Mouse (Mus musculus) myocyte (in vitro differentiated cells): ENCODE results near the gene Ndc1. TPM values are rescaled to one million over a fixed set of nuclear protein-coding genes. Genes with fewer than 3 reads are reported as not detected.

ENCODE experiments used
- H3K27me3 ChIP-seq: one replicate; pipeline ENCODE4 v1.6.1; 2011; ENCODE audit not compliant: control insufficient read depth, insufficient read depth, insufficient read length
- H3K36me3 ChIP-seq: one replicate; pipeline ENCODE4 v1.6.1; 2011; ENCODE audit not compliant: control insufficient read depth, insufficient read depth
- H3K4me2 ChIP-seq: one replicate; pipeline ENCODE4 v1.6.1; 2011; ENCODE audit warnings: low read depth, control low read depth
- H3K4me3 ChIP-seq: one replicate; pipeline ENCODE4 v1.5.1; 2011; ENCODE audit warnings: mild to moderate bottlenecking, control low read depth, moderate library complexity
- H3K79me2 ChIP-seq: one replicate; pipeline ENCODE4 v1.6.1; 2011; ENCODE audit not compliant: control insufficient read depth, insufficient read depth
- H3ac ChIP-seq: one replicate; pipeline ENCODE4 v1.6.1; 2011; ENCODE audit not compliant: control insufficient read depth, insufficient read length
- CEBPB ChIP-seq: IDR thresholded peaks from 2 replicates; pipeline ENCODE4 v1.6.1; 2011; ENCODE audit warnings: mild to moderate bottlenecking, moderate library complexity; ENCODE audit not compliant: poor library complexity, insufficient read depth, severe bottlenecking
- E2F4 ChIP-seq: IDR thresholded peaks from one replicate; pipeline ENCODE4 v1.6.1; 2011; ENCODE audit warnings: mild to moderate bottlenecking, control low read depth, moderate library complexity; ENCODE audit not compliant: insufficient read depth
- MAX ChIP-seq: IDR thresholded peaks from one replicate; pipeline ENCODE4 v1.6.1; 2011; ENCODE audit warnings: low read depth, mild to moderate bottlenecking, control low read depth
- MYOD1 ChIP-seq, 3 experiments: IDR thresholded peaks; one replicate each; pipeline ENCODE4 v1.6.1; 2011; ENCODE audit warnings: control low read depth in 2 of 3, low read depth in 2 of 3, mild to moderate bottlenecking in 2 of 3, moderate library complexity in 1 of 3; ENCODE audit not compliant: insufficient read length in 2 of 3, control insufficient read depth in 1 of 3
- MYOG ChIP-seq, 3 experiments: IDR thresholded peaks; one replicate each; pipeline ENCODE4 v1.6.1; 2011; ENCODE audit warnings: control low read depth in 2 of 3, low read depth in 2 of 3, mild to moderate bottlenecking in 2 of 3; ENCODE audit not compliant: insufficient read length in 2 of 3, control insufficient read depth in 1 of 3, insufficient read depth in 1 of 3
- POLR2A ChIP-seq: IDR thresholded peaks from one replicate; pipeline ENCODE4 v1.6.1; 2011; ENCODE audit warnings: low read depth, mild to moderate bottlenecking, control low read depth, moderate library complexity; ENCODE audit not compliant: insufficient read length
- POLR2AphosphoS2 ChIP-seq: IDR thresholded peaks from one replicate; pipeline ENCODE4 v1.6.1; 2011; ENCODE audit warnings: low read depth, control low read depth; ENCODE audit not compliant: insufficient read length
- REST ChIP-seq: IDR thresholded peaks from one replicate; pipeline ENCODE4 v1.6.1; 2011; ENCODE audit warnings: mild to moderate bottlenecking, control low read depth, moderate library complexity; ENCODE audit not compliant: insufficient read depth, insufficient read length
- SRF ChIP-seq: IDR thresholded peaks from one replicate; pipeline ENCODE4 v1.6.1; 2011; ENCODE audit warnings: low read depth; ENCODE audit not compliant: control insufficient read depth, insufficient read length
- TCF12 ChIP-seq: IDR thresholded peaks from one replicate; pipeline ENCODE4 v1.6.1; 2011; ENCODE audit warnings: mild to moderate bottlenecking, control low read depth; ENCODE audit not compliant: poor library complexity, insufficient read depth, severe bottlenecking
- TCF3 ChIP-seq: IDR thresholded peaks from one replicate; pipeline ENCODE4 v1.6.1; 2011; ENCODE audit warnings: low read depth, control low read depth; ENCODE audit not compliant: insufficient read length
- USF1 ChIP-seq: IDR thresholded peaks from one replicate; pipeline ENCODE4 v1.6.1; 2011; ENCODE audit warnings: low read depth, mild to moderate bottlenecking, control low read depth, moderate library complexity
- polyA plus RNA-seq: library from polyadenylated mRNA; unstranded; fragments of >200 nt; fragmentation: generic; extraction: Trizol; gene quantifications from one replicate; pipeline ENCODE4 v1.2.1, GENCODE M21; 2012; ENCODE audit warnings: missing spikeins

The Ndc1 gene
- polyA plus RNA-seq, 1 experiment: 10.9 TPM

- no peak overlapping the region for H3K4me3 ChIP-seq
- no peaks in the 10 kb centered on the region for H3K79me2 ChIP-seq
- no peaks in the 10 kb centered on the region for H3K27me3 ChIP-seq
- no peak for TF ChIP-seq TCF3
- no peak for TF ChIP-seq E2F4
- TF ChIP-seq TCF12: no peak
- TF ChIP-seq SRF: no peak
- TF ChIP-seq POLR2AphosphoS2: no peak
- no peak for TF ChIP-seq POLR2A
- TF ChIP-seq CEBPB: no peak
- no peak for TF ChIP-seq MYOG (IDR thresholded peaks at IDR 0.05; ENCODE audit: control insufficient read depth in 1 of 3, insufficient read depth in 1 of 3, insufficient read length in 2 of 3, low read depth in 2 of 3)
- no peak for TF ChIP-seq MYOD1 (IDR thresholded peaks at IDR 0.05; ENCODE audit: control insufficient read depth in 1 of 3, insufficient read length in 2 of 3, low read depth in 2 of 3)
- no peak for TF ChIP-seq REST
- no peak for TF ChIP-seq USF1
- no peak for TF ChIP-seq MAX
- no peak overlapping the region for H3ac ChIP-seq
- no peaks in the 10 kb centered on the region for H3K36me3 ChIP-seq
- peak overlapping the region; percentile 70 for H3K4me2 ChIP-seq
Observed at GRCm38 (mm10) chr4:107453141-107453984, 85.8 kb downstream of the Ndc1 start.

DNA sequence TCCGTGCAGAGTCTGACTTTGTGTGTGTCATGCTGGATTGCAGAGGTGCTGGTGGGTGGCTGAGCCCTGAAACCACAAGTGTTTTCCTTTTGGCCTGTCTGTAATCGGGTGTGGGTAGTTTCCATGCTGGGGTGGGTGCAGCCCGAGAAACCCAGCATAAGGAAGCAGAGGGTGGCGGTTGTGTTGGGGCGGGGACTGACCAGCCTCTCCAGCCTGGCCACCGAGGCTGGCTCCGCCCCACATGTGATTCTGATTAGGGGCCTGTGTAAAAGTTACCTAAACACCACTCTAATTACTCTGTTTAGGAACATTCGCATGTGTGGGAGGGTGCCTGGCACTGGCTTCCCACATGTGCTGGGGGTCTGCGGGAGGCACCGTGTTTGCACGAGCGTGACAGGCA is 90.0 kb downstream of the Ndc1 start:
- TF ChIP-seq POLR2AphosphoS2 (no peak), E2F4 (no peak), MYOD1 (IDR thresholded peaks at IDR 0.05; ENCODE audit: control insufficient read depth in 1 of 3, insufficient read length in 2 of 3, low read depth in 2 of 3) (no peak), REST (no peak), CEBPB (no peak), MAX (no peak), TCF12 (no peak), TCF3 (no peak), MYOG (IDR thresholded peaks at IDR 0.05; ENCODE audit: control insufficient read depth in 1 of 3, insufficient read depth in 1 of 3, insufficient read length in 2 of 3, low read depth in 2 of 3) (no peak), USF1 (no peak), SRF (no peak), POLR2A (no peak)
- H3K79me2 ChIP-seq: no peaks in the 10 kb centered on the region
- H3K27me3 ChIP-seq: no peaks in the 10 kb centered on the region
- H3K4me2 ChIP-seq: peak overlapping the region; percentile 58
- H3K4me3 ChIP-seq: no peak overlapping the region
- no peaks in the 10 kb centered on the region for H3K36me3 ChIP-seq
- H3ac ChIP-seq: no peak overlapping the region

GRCm38 (mm10) chr4:107458907-107459306 is 91.3 kb downstream of the Ndc1 start:
- TF ChIP-seq MAX: no peak
- no peak for TF ChIP-seq TCF3
- no peak for TF ChIP-seq TCF12
- TF ChIP-seq SRF: no peak
- TF ChIP-seq POLR2AphosphoS2: no peak
- no peak for TF ChIP-seq MYOG (IDR thresholded peaks at IDR 0.05; ENCODE audit: control insufficient read depth in 1 of 3, insufficient read depth in 1 of 3, insufficient read length in 2 of 3, low read depth in 2 of 3)
- no peak for TF ChIP-seq REST
- no peak for TF ChIP-seq E2F4
- no peak for TF ChIP-seq CEBPB
- no peak for TF ChIP-seq MYOD1 (IDR thresholded peaks at IDR 0.05; ENCODE audit: control insufficient read depth in 1 of 3, insufficient read length in 2 of 3, low read depth in 2 of 3)
- TF ChIP-seq USF1: no peak
- no peak for TF ChIP-seq POLR2A
- Histone ChIP-seq H3K36me3 (no peaks in the 10 kb centered on the region), H3K27me3 (no peaks in the 10 kb centered on the region), H3K4me2 (no peak overlapping the region), H3K79me2 (no peaks in the 10 kb centered on the region), H3ac (no peak overlapping the region), H3K4me3 (no peak overlapping the region)

DNA sequence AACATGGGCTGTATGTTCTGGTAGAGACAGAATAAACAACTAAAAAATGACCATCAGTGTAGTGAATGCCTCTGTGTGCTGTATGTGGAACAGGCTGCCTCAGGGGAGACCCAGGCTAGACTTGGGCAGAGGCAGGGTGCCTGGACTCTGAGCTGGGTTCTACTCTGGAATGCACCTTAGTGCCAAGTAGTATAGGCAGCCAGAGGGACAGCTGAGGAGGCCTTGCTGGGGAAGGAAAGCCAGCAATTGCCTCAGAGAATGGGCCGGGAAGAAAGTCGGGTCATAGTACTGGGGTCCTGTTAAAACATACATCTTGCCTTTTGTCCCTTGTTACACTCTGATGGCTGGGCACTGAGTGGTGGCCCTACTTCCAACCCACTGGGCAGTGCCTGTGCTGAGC is 91.9 kb downstream of the Ndc1 start:
- no peak overlapping the region for H3K4me3 ChIP-seq
- no peaks in the 10 kb centered on the region for H3K79me2 ChIP-seq
- no peaks in the 10 kb centered on the region for H3K27me3 ChIP-seq
- no peak for TF ChIP-seq POLR2AphosphoS2
- TF ChIP-seq POLR2A: no peak
- TF ChIP-seq REST: no peak
- no peak for TF ChIP-seq MAX
- TF ChIP-seq E2F4: no peak
- TF ChIP-seq TCF12: no peak
- no peak for TF ChIP-seq USF1
- no peak for TF ChIP-seq MYOD1 (IDR thresholded peaks at IDR 0.05; ENCODE audit: control insufficient read depth in 1 of 3, insufficient read length in 2 of 3, low read depth in 2 of 3)
- no peak for TF ChIP-seq MYOG (IDR thresholded peaks at IDR 0.05; ENCODE audit: control insufficient read depth in 1 of 3, insufficient read depth in 1 of 3, insufficient read length in 2 of 3, low read depth in 2 of 3)
- no peak for TF ChIP-seq CEBPB
- TF ChIP-seq TCF3: no peak
- TF ChIP-seq SRF: no peak
- H3K4me2 ChIP-seq: no peak overlapping the region
- no peaks in the 10 kb centered on the region for H3K36me3 ChIP-seq
- no peak overlapping the region for H3ac ChIP-seq
